Mouse (Mus musculus) megakaryocyte, embryonic 14.5 days (primary cell): ENCODE results near the gene Gm28047.

ENCODE experiments used
- FLI1 ChIP-seq: IDR thresholded peaks from 2 replicates; pipeline ENCODE4 v1.6.1; 2012; ENCODE audit warnings: low read length, inconsistent platforms, mixed read lengths
- GATA1 ChIP-seq: IDR thresholded peaks from 3 replicates; pipeline ENCODE4 v1.6.1; 2012; ENCODE audit warnings: mixed read lengths, low read length, inconsistent platforms, borderline replicate concordance

DNA sequence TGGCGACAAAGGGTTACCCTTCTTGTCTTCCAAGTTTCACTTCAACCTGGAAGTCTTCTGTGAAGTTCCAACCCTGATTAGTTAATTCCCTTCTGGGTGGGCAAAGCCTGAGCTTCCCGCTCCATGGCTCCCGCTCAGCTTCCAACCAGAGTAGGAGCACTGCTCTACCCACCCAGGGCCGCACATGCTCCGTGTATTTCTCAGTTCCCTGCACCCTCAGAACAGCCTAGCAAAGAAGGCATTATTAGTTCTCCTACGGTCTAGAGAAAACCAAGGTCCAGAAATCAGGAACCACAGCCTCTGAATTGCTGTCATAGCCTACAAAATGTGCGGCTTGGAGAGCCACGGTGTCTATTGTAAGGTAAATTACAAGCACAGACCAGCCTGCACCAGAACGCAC is 114.8 kb downstream of the Gm28047 start:
- TF ChIP-seq GATA1 (no peak), FLI1 (no peak)
